Mouse (Mus musculus) liver, embryonic 14.5 days (tissue): ENCODE results near the gene Crybb1. TPM values are rescaled to one million over a fixed set of nuclear protein-coding genes. Genes with fewer than 3 reads are reported as not detected.

Experiments used
- ATAC-seq: fragments of 200-750 bp; cut with Nextera tagmentation; 2 replicates; pipeline ENCODE4 v1.8.0; 2017; ENCODE audit warnings: moderate number of reproducible peaks, mild to moderate bottlenecking, moderate library complexity; ENCODE audit not compliant: insufficient read depth
- DNase-seq, 3 experiments: peaks; one replicate each; pipeline ENCODE4 v3.0.0-alpha.2; 2012 to 2013; ENCODE audit warnings: low read depth in 3 of 3, low spot score in 3 of 3
- H3K27ac ChIP-seq: fragments of 300-500 bp; sonication (generic); 2 replicates; pipeline ENCODE4 v1.5.1; 2014; ENCODE audit warnings: moderate library complexity, mild to moderate bottlenecking, control low read depth, inconsistent platforms
- H3K27me3 ChIP-seq: fragments of 300-500 bp; sonication (generic); 2 replicates; pipeline ENCODE4 v1.6.1; 2014; ENCODE audit warnings: mild to moderate bottlenecking, low read length, moderate library complexity; ENCODE audit not compliant: control insufficient read depth, insufficient read depth
- H3K36me3 ChIP-seq: fragments of 300-500 bp; sonication (generic); replicated peaks from 2 replicates; pipeline ENCODE4 v1.6.1; 2014; ENCODE audit warnings: low read depth; ENCODE audit not compliant: control insufficient read depth, insufficient read depth
- H3K4me1 ChIP-seq, 2 experiments: fragments of 200-500 bp in 1 of 2; fragments of 300-500 bp in 1 of 2; sonication (generic) in 1 of 2; replicated peaks; 2 replicates each; pipeline ENCODE4 v1.6.1; 2012 to 2014; ENCODE audit warnings: antibody characterized with exemption in 1 of 2, inconsistent platforms in 1 of 2, low read length in 1 of 2; ENCODE audit not compliant: control insufficient read depth in 2 of 2, insufficient read depth in 2 of 2
- H3K4me2 ChIP-seq: fragments of 300-500 bp; sonication (generic); 2 replicates; pipeline ENCODE4 v1.6.1; 2014; ENCODE audit warnings: low read depth, mild to moderate bottlenecking, control low read depth, moderate library complexity
- H3K4me3 ChIP-seq, 2 experiments: fragments of 200-500 bp in 1 of 2; fragments of 300-500 bp in 1 of 2; sonication (generic) in 1 of 2; 2 replicates each; pipeline ENCODE4 v1.5.1; 2012 to 2014; ENCODE audit warnings: low read depth in 2 of 2, low read length in 2 of 2, mild to moderate bottlenecking in 2 of 2, control low read depth in 1 of 2, inconsistent platforms in 1 of 2, moderate library complexity in 1 of 2; ENCODE audit not compliant: insufficient read depth in 1 of 2
- H3K9ac ChIP-seq: fragments of 300-500 bp; sonication (generic); replicated peaks from 2 replicates; pipeline ENCODE4 v1.6.1; 2014; ENCODE audit warnings: mild to moderate bottlenecking, control low read depth, moderate library complexity
- H3K9me3 ChIP-seq: fragments of 300-500 bp; sonication (generic); 2 replicates; pipeline ENCODE4 v1.6.1; 2016; ENCODE audit warnings: low read length, mixed read lengths; ENCODE audit not compliant: control insufficient read depth
- CTCF ChIP-seq: IDR thresholded peaks from 2 replicates; pipeline ENCODE4 v1.5.1; 2016; ENCODE audit warnings: antibody characterized with exemption, low read depth, control low read depth
- EP300 ChIP-seq: IDR thresholded peaks from 2 replicates; pipeline ENCODE4 v1.6.1; 2016; ENCODE audit warnings: antibody characterized with exemption, low read depth
- WGBS: fragments of 180-500 bp; shearing (Covaris S2); extraction: QIAGEN DNeasy Blood & Tissue Kit; methylation state at CpG from one replicate; pipeline ENCODE4 v1.1.7; 2014; ENCODE audit not compliant: insufficient replicate concordance; 5-methylcytosine and 5-hydroxymethylcytosine counted together
- polyA plus RNA-seq, 2 experiments: library from polyadenylated mRNA; depleted of rRNA in 1 of 2; stranded (reverse) in 1 of 2; unstranded in 1 of 2; fragments of >200 nt; fragmentation: Nextera tagmentation in 1 of 2; extraction: Ambion mirVana in 1 of 2; gene quantifications; 2 replicates each; pipeline versions ENCODE4 v1.2.1 to v1.2.3; 2012 to 2014

Crybb1 gene
- polyA plus RNA-seq (2012; rRNA removed) (not detected in 2 replicates), polyA plus RNA-seq (2014; fragmentation: Nextera tagmentation; extraction: Ambion mirVana) (0.24 TPM in 1 of 2 replicates, not detected in the other)

DNA sequence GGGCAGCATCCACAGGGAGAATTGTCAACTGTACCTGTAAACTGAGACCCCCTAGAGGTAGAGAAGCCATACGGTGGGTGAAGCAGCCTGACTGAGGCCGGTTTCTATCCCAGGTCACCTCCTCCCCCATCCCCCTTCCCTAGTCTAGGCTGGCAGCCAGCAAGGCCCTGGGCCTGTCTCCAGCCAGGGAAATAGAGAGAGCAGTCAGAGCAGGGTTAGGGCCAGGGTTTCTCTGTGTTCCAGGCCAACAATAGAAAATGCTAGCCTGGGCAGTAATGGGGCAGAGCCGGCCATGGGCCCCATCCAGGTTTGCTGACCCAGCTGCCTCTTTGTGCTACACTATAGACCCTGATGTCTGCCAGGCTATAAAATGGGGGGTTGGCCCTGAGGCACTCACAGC, at the start of gene Crybb1:
Gene Crybb1 (plus strand): TSS at position 390 of the 400 bp plus-strand sequence.
- H3K4me1 ChIP-seq, result peaks cover 9 to 20% of the 10 kb centered on the region in 2 experiments
- no peak for ATAC-seq
- no peaks in the 10 kb centered on the region for H3K27me3 ChIP-seq
- no peak within 1 kb of the TSS for H3K27ac ChIP-seq
- no peak for DNase-seq
- H3K4me2 ChIP-seq, result no peak within 1 kb of the TSS
- 55% methylated on average over 3 of the region's 3 CpGs for WGBS
- no peaks in the 10 kb centered on the region for H3K9me3 ChIP-seq
- no peak within 1 kb of the TSS for H3K9ac ChIP-seq
- H3K36me3 ChIP-seq, result no peaks in the 10 kb centered on the region
- no peak for TF ChIP-seq CTCF
- no peak for TF ChIP-seq EP300
- no peak within 1 kb of the TSS for H3K4me3 ChIP-seq

DNA sequence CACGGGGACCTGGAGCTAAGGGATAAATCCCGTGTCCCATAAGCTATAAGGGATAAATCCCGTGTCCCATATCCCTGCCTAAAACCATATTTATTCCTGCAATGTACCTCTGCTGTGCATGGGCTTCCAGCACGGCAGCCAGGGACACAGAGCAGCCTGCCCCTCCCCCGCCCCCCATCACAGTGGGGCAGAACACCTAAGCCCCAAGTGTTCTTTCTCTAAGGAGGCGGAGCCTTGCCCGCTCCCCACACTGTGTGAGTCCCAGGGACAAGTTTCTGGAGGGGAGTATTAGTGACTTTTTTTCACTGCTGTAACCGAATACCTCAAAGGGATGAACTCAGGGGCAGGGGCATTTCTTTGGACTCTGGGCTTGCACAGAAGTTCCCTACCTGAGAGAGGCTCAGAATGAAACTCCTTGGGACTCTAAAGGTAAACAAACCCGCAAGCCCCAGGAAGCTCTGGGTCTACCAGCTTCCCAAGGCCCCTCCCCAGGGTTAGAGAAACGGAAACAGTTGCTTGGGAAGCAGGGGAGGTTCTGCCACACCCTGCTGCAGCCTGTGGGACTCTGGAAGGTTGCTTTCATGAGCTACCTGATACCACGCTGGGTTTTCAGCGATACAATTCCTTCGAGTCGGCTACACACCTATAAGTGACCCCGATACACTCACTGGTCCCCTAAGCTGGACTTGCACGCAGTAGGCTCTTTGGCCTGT, 48.9 kb upstream of the Crybb1 start:
- TF ChIP-seq EP300 (no peak), CTCF (no peak)
- H3K4me1 ChIP-seq, result no peaks in the 10 kb centered on the region
- H3K4me2 ChIP-seq, result no peak overlapping the region
- no peaks in the 10 kb centered on the region for H3K9me3 ChIP-seq
- WGBS, result 20% methylated on average over 16 of the region's 16 CpGs
- no peaks in the 10 kb centered on the region for H3K36me3 ChIP-seq
- DNase-seq, result no peak
- H3K27ac ChIP-seq, result no peak overlapping the region
- H3K27me3 ChIP-seq, result no peaks in the 10 kb centered on the region
- no peak overlapping the region for H3K4me3 ChIP-seq
- no peak overlapping the region for H3K9ac ChIP-seq
- no peak for ATAC-seq

DNA sequence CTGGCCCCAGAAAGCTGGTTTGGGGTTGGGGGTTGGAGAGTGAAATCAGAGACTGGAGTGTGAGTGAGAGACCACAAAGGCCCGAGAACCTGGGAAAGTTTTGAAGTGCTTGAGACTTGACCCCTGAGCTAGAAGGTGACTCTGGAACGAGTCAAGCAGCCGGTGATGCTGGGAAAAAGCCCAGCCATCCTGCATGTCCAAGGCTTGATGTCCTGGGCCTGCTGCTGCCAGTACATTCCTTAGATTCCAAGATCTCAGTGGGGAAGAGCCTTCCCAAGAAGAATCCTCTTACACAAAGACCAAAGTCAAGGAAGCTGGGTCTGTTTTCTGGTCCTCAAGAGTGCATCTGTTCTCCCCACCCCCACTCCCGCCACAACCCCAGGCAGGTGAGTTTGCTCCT, 47.3 kb upstream of the Crybb1 start:
- H3K4me2 ChIP-seq, result no peak overlapping the region
- no peaks in the 10 kb centered on the region for H3K4me1 ChIP-seq
- no peaks in the 10 kb centered on the region for H3K36me3 ChIP-seq
- no peak overlapping the region for H3K9ac ChIP-seq
- no peak for DNase-seq
- no peaks in the 10 kb centered on the region for H3K9me3 ChIP-seq
- WGBS, result 45% methylated on average over 4 of the region's 4 CpGs
- H3K4me3 ChIP-seq, result no peak overlapping the region
- no peak for ATAC-seq
- TF ChIP-seq EP300, result no peak
- TF ChIP-seq CTCF, result no peak
- no peak overlapping the region for H3K27ac ChIP-seq
- no peaks in the 10 kb centered on the region for H3K27me3 ChIP-seq

DNA sequence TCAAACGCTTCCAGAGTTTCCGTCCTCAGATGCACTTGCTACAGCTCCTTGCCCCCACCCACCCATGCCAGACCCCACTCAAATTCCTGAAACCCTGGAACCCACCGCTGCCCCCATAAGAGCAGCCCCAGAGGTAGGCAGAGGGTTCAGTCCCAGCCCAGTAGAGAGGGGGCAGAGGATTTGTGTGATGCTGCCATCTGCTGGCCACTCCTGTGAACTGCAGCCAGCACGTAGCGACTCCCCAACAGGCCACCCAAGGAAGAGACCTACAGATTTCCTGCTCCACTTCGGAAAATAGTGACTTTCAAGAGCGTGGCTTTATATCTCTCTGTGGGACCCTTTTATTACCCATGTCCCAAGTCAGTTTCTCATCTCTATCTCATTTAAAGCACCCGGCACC, 45.5 kb upstream of the Crybb1 start:
- H3K36me3 ChIP-seq, result no peaks in the 10 kb centered on the region
- peak in 2 of 3 experiments; percentile 3 to 7 for DNase-seq
- no peak overlapping the region for H3K4me2 ChIP-seq
- no peaks in the 10 kb centered on the region for H3K9me3 ChIP-seq
- H3K27ac ChIP-seq, result no peak overlapping the region
- no peak for ATAC-seq
- peaks cover 0 to 1% of the 10 kb centered on the region in 2 experiments; a peak in 1 of 4 replicates for H3K4me1 ChIP-seq
- no peak for TF ChIP-seq EP300
- peak; percentile 96 for TF ChIP-seq CTCF
- WGBS, result 23% methylated on average over 8 of the region's 8 CpGs
- H3K27me3 ChIP-seq, result no peaks in the 10 kb centered on the region
- no peak overlapping the region for H3K9ac ChIP-seq
- no peak overlapping the region for H3K4me3 ChIP-seq

DNA sequence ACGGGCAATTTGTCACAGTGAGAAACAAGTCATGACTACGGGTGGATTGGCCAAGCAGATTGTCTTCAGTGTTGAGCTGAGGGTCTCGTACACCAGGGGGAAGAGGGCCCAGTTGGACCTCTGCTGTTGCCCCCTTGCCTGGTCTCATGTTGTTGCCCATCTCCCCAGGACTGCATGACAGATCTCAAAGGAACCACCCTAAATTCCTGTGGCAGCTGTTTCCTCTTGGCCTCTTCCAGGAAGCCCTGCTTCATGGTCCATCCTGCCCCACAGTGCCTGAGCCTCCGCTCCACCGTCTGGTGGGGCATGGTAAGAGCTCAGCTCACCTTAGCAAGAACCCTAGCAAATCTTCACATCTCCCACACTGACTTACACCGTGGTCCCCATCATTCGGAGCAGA, 43.7 kb upstream of the Crybb1 start:
- H3K4me1 ChIP-seq, result peaks cover 0 to 1% of the 10 kb centered on the region in 2 experiments; a peak in 1 of 4 replicates
- no peaks in the 10 kb centered on the region for H3K9me3 ChIP-seq
- no peak overlapping the region for H3K4me2 ChIP-seq
- 66% methylated on average over 7 of the region's 7 CpGs for WGBS
- no peak for TF ChIP-seq EP300
- no peak for TF ChIP-seq CTCF
- H3K36me3 ChIP-seq, result no peaks in the 10 kb centered on the region
- DNase-seq (no peak), ATAC-seq (no peak)
- H3K9ac ChIP-seq, result no peak overlapping the region
- H3K4me3 ChIP-seq, result no peak overlapping the region
- H3K27ac ChIP-seq, result no peak overlapping the region
- no peaks in the 10 kb centered on the region for H3K27me3 ChIP-seq
